Mouse (Mus musculus) liver, postnatal 0 days (tissue): ENCODE measurements around the gene Ttc4.

Experiments used
- CTCF ChIP-seq: sonication (generic); IDR thresholded peaks from 2 replicates; pipeline ENCODE4 v1.5.1; 2016; ENCODE audit warnings: antibody characterized with exemption, low read depth
- EP300 ChIP-seq: IDR thresholded peaks from 2 replicates; pipeline ENCODE4 v1.6.1; 2016; ENCODE audit warnings: antibody characterized with exemption, low read depth, mild to moderate bottlenecking

- no peak for TF ChIP-seq CTCF
- TF ChIP-seq EP300, result no peak
Observed at GRCm38 (mm10) chr4:106663956-106664470, 14.7 kb downstream of the Ttc4 start.
